ENCODE assay signal across 18 mouse cellular contexts in genomic region chr9:42504559-42504958, GRCm38 (mm10).
"Had no signal": no experiment of that assay in that cellular context is flagged by ENCODE, and none has a peak within 500 bp of the region (broad histone marks: within the 10 kb centered on the region; RNA-seq: fewer than 3 reads in every experiment).

No protein-coding gene starts in this region.

- H3K9me3 ChIP-seq: kidney, embryonic 15.5 days; limb, embryonic 12.5 days; limb, embryonic 15.5 days; midbrain, embryonic 13.5 days; neural tube, embryonic 12.5 days; neural tube, embryonic 15.5 days had no signal

- H3K27ac ChIP-seq: kidney, embryonic 15.5 days; limb, embryonic 12.5 days; limb, embryonic 15.5 days; liver, embryonic 14.5 days; macrophage; midbrain, embryonic 13.5 days; neural tube, embryonic 12.5 days; neural tube, embryonic 15.5 days; stomach, postnatal 0 days had no signal

- DNase-seq: left cerebral cortex, postnatal 4 days; liver, postnatal 0 days; right cerebral cortex, adult 18-20 months; right cerebral cortex, postnatal 14 days; right cerebral cortex, postnatal 4 days; thymus, adult 2 months; thymus, postnatal 14 days; thymus, postnatal 4 days had no signal

- ATAC-seq: liver, postnatal 0 days; midbrain, embryonic 13.5 days had no signal

- H3K4me3 ChIP-seq: kidney, embryonic 15.5 days; limb, embryonic 12.5 days; limb, embryonic 15.5 days; midbrain, embryonic 13.5 days; neural tube, embryonic 12.5 days; neural tube, embryonic 15.5 days had no signal

- H3K36me3 ChIP-seq: kidney, embryonic 15.5 days; limb, embryonic 12.5 days; limb, embryonic 15.5 days; midbrain, embryonic 13.5 days; neural tube, embryonic 12.5 days; neural tube, embryonic 15.5 days had no signal

- H3K4me2 ChIP-seq: kidney, embryonic 15.5 days; limb, embryonic 12.5 days; limb, embryonic 15.5 days; liver, embryonic 11.5 days; midbrain, embryonic 13.5 days; neural tube, embryonic 12.5 days; neural tube, embryonic 15.5 days had no signal

- H3K4me1 ChIP-seq: limb, embryonic 15.5 days; midbrain, embryonic 13.5 days; neural tube, embryonic 12.5 days; neural tube, embryonic 15.5 days had no signal

- H3K9ac ChIP-seq: kidney, embryonic 15.5 days; limb, embryonic 12.5 days; limb, embryonic 15.5 days; liver, embryonic 14.5 days; liver, postnatal 0 days; midbrain, embryonic 13.5 days; neural tube, embryonic 12.5 days; neural tube, embryonic 15.5 days had no signal

- H3K27me3 ChIP-seq: kidney, embryonic 15.5 days; limb, embryonic 12.5 days; limb, embryonic 15.5 days; midbrain, embryonic 13.5 days; neural tube, embryonic 12.5 days; neural tube, embryonic 15.5 days had no signal
